Mouse (Mus musculus) left cerebral cortex, adult 18-20 months (tissue): Measurements from ENCODE around the gene Sirt5. TPM values are rescaled to one million over a fixed set of nuclear protein-coding genes. Genes with fewer than 3 reads are reported as not detected.

Experiments used
- DNase-seq, 2 experiments: peaks; one replicate each; pipeline ENCODE4 v3.0.0; 2021 to 2022; ENCODE audit warnings: low spot score in 2 of 2, mixed read lengths in 1 of 2
- long read RNA-seq, 2 experiments: library from polyadenylated mRNA; stranded (forward); transcript quantifications; one replicate each; pipeline ENCODE4 v2.0.0; 2021
- total RNA-seq, 2 experiments: library from RNA; stranded (reverse); gene quantifications; 2 replicates each; pipeline ENCODE4 v1.2.3; 2021

Sirt5 gene
- 10 to 100 TPM; 20.9 to 21.2 TPM for total RNA-seq
- long read RNA-seq, experiment 1, transcript Sirt5-211 (9 exons, 1,398 nt): major isoform, 13 of 31 reads
- long read RNA-seq, experiment 1, partial matches to known transcripts: 0 of 31 reads
- long read RNA-seq, experiment 1, other reads (novel, unspliced or antisense): 17 of 31 reads
- long read RNA-seq, experiment 2, transcript Sirt5-211 (9 exons, 1,398 nt): major isoform, 10 of 19 reads
- long read RNA-seq, experiment 2, partial matches to known transcripts: 0 of 19 reads
- long read RNA-seq, experiment 2, other reads (novel, unspliced or antisense): 9 of 19 reads

GRCm38 (mm10) chr13:43364985-43365824 is at the start of gene Sirt5:
Gene Sirt5, plus strand, starts transcription at chr13:43365496.
- peak; percentile 81 to 82 for DNase-seq

GRCm38 (mm10) chr13:43317411-43317810 is 47.9 kb upstream of the Sirt5 start:
- no peak for DNase-seq

- DNase-seq: no peak
These were observed 45.9 kb upstream of the Sirt5 start for GRCm38 (mm10) chr13:43319396-43319795.

- DNase-seq: no peak
These were observed 43.8 kb upstream of the Sirt5 start for GRCm38 (mm10) chr13:43321492-43321891.

- DNase-seq: no peak
These were observed 39.9 kb upstream of the Sirt5 start for GRCm38 (mm10) chr13:43325427-43325826.

GRCm38 (mm10) chr13:43331721-43332444 is 33.4 kb upstream of the Sirt5 start:
- DNase-seq: no peak

GRCm38 (mm10) chr13:43332591-43332990 is 32.7 kb upstream of the Sirt5 start:
- DNase-seq: peak in 1 of 2 experiments; percentile 8

- no peak for DNase-seq
These were observed 28.7 kb upstream of the Sirt5 start for GRCm38 (mm10) chr13:43336425-43337221.

- peak in 1 of 2 experiments; percentile 15 for DNase-seq
These were observed 27.3 kb upstream of the Sirt5 start for GRCm38 (mm10) chr13:43338001-43338400.

- DNase-seq: no peak
These were observed 26.7 kb upstream of the Sirt5 start for GRCm38 (mm10) chr13:43338632-43339031.

GRCm38 (mm10) chr13:43346825-43347224 is 18.5 kb upstream of the Sirt5 start:
- no peak for DNase-seq

GRCm38 (mm10) chr13:43349376-43349775 is 15.9 kb upstream of the Sirt5 start:
- no peak for DNase-seq

- DNase-seq: no peak
These were observed 14.7 kb upstream of the Sirt5 start for GRCm38 (mm10) chr13:43350489-43351169.

GRCm38 (mm10) chr13:43353356-43353755 is 11.9 kb upstream of the Sirt5 start:
- DNase-seq: no peak

GRCm38 (mm10) chr13:43354362-43354761 is 10.9 kb upstream of the Sirt5 start:
- DNase-seq: no peak

GRCm38 (mm10) chr13:43356346-43357125 is 8.8 kb upstream of the Sirt5 start:
- DNase-seq: no peak

GRCm38 (mm10) chr13:43360534-43360933 is 4.8 kb upstream of the Sirt5 start:
- DNase-seq: no peak

GRCm38 (mm10) chr13:43362353-43362752 is 2.9 kb upstream of the Sirt5 start:
- no peak for DNase-seq

- no peak for DNase-seq
These were observed 509 bp downstream of the Sirt5 start for GRCm38 (mm10) chr13:43365825-43366184.

GRCm38 (mm10) chr13:43370063-43370462 is 4.8 kb downstream of the Sirt5 start:
- no peak for DNase-seq
